21 mouse cellular contexts compared by ENCODE assay signal in the genomic region with DNA sequence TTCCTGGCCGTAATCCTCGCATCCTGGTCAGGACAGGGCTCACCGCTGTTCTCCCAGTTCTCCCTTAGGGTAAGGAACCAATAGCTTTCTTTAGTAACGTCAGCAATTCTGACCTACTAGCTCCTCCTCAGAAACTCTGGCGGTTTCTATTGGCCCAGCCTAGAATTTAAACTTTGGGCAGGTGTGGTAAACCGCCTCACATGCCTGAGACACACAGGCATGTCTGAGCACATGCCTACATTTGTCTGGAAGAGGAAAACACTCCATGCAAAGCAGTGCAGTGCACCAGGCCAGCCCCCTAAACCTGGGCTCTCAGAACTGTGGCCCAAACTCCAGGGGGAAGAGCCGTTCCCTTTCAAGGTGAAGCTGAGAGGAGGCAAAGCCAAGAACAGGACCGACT. TPM values are rescaled to one million over a fixed set of nuclear protein-coding genes. Genes with fewer than 3 reads are reported as not detected.
DNase-seq lines count a peak whose midpoint lies in the region; ATAC-seq and TF ChIP-seq lines count a peak whose summit lies in the region.
"Had no signal": no experiment of that assay in that cellular context is flagged by ENCODE, and none has a peak within 500 bp of the region (broad histone marks: within the 10 kb centered on the region; RNA-seq: fewer than 3 reads in every experiment).

No protein-coding gene starts in this region.

- no peak for TF ChIP-seq EP300 in stomach, postnatal 0 days (optimal IDR thresholded peaks at IDR 0.05)

- no peaks in the 10 kb centered on the region for H3K27me3 ChIP-seq in stomach, embryonic 14.5 days (ENCODE audit: control insufficient read depth, insufficient read depth, low read length)
- H3K27me3 ChIP-seq in stomach, postnatal 0 days (ENCODE audit: control insufficient read depth, insufficient read depth, low read length) = no peaks in the 10 kb centered on the region
- H3K27me3 ChIP-seq in embryonic facial prominence, embryonic 13.5 days = no peaks in the 10 kb centered on the region
- H3K27me3 ChIP-seq: heart, embryonic 13.5 days had no signal

- H3K4me1 ChIP-seq in stomach, embryonic 14.5 days (ENCODE audit: control insufficient read depth, insufficient read depth, low read length) = peaks cover 16% of the 10 kb centered on the region; the same call in 1 of the 2 replicates
- H3K4me1 ChIP-seq in stomach, postnatal 0 days (replicated peaks; ENCODE audit: control insufficient read depth, insufficient read depth) = 0 out of 2 replicates have a peak, but pooled peaks cover 2% of the 10 kb centered on the region
- H3K4me1 ChIP-seq in embryonic facial prominence, embryonic 13.5 days = peaks cover 30% of the 10 kb centered on the region

- H3K27ac ChIP-seq in stomach, embryonic 14.5 days (ENCODE audit: low read length) = no peak overlapping the region
- no peak overlapping the region for H3K27ac ChIP-seq in stomach, postnatal 0 days (replicated peaks)
- H3K27ac ChIP-seq in embryonic facial prominence, embryonic 13.5 days = no peak overlapping the region
- H3K27ac ChIP-seq: forebrain, embryonic 10.5 days; heart, embryonic 13.5 days; kidney, postnatal 0 days; midbrain, embryonic 10.5 days had no signal

- peak; percentile 41 for ATAC-seq in frontal cortex, adult (ENCODE audit: low TSS enrichment)
- ATAC-seq in stomach, embryonic 14.5 days (ENCODE audit: insufficient number of reproducible peaks, insufficient read depth, low FRiP score, low read depth) = peak; percentile 61; the same call in 1 of the 2 replicates
- ATAC-seq in stomach, postnatal 0 days (ENCODE audit: low FRiP score, low TSS enrichment) = no peak
- peak; percentile 59; the same call in 1 of the 2 replicates for ATAC-seq in embryonic facial prominence, embryonic 13.5 days (ENCODE audit: insufficient number of reproducible peaks, insufficient read depth, low FRiP score, low TSS enrichment, low read depth)
- no peak for ATAC-seq in granulocyte monocyte progenitor cell, adult 5-6 weeks (replicated peaks; ENCODE audit: poor library complexity, severe bottlenecking)
- ATAC-seq: CD4-positive, CD25-positive, alpha-beta regulatory T cell, adult 4 months; lung, postnatal 0 days had no signal

- 76% methylated on average over 8 of the region's 8 CpGs for WGBS in stomach, embryonic 14.5 days
- 61% methylated on average over 8 of the region's 8 CpGs for WGBS in stomach, postnatal 0 days
- WGBS in embryonic facial prominence, embryonic 13.5 days = 63% methylated on average over 8 of the region's 8 CpGs

- no peak overlapping the region for H3K9ac ChIP-seq in stomach, embryonic 14.5 days (replicated peaks; ENCODE audit: low read depth, low read length)
- H3K9ac ChIP-seq in stomach, postnatal 0 days (ENCODE audit: low read length) = no peak overlapping the region
- H3K9ac ChIP-seq in embryonic facial prominence, embryonic 13.5 days = no peak overlapping the region

- H3K36me3 ChIP-seq in stomach, embryonic 14.5 days (ENCODE audit: control insufficient read depth, insufficient read depth, low read length) = no peaks in the 10 kb centered on the region
- no peaks in the 10 kb centered on the region for H3K36me3 ChIP-seq in stomach, postnatal 0 days (ENCODE audit: control insufficient read depth, insufficient read depth, low read length)
- no peaks in the 10 kb centered on the region for H3K36me3 ChIP-seq in embryonic facial prominence, embryonic 13.5 days
- H3K36me3 ChIP-seq: forebrain, embryonic 10.5 days; heart, embryonic 13.5 days; midbrain, embryonic 10.5 days had no signal

- TF ChIP-seq CTCF in stomach, postnatal 0 days (IDR thresholded peaks at IDR 0.05; ENCODE audit: low read depth) = no peak

- no peak overlapping the region for H3K4me3 ChIP-seq in stomach, embryonic 14.5 days (ENCODE audit: low read depth, low read length)
- H3K4me3 ChIP-seq in stomach, postnatal 0 days (ENCODE audit: low read depth, low read length) = no peak overlapping the region
- H3K4me3 ChIP-seq in embryonic facial prominence, embryonic 13.5 days = no peak overlapping the region
- H3K4me3 ChIP-seq: forebrain, embryonic 10.5 days; heart, embryonic 13.5 days; midbrain, embryonic 10.5 days had no signal

- no peak for DNase-seq in frontal cortex, postnatal 36 days (ENCODE audit: low spot score in 2 of 2)
- DNase-seq in stomach, postnatal 0 days (ENCODE audit: low spot score) = no peak
- DNase-seq in right cerebral cortex, postnatal 4 days = no peak
- DNase-seq: adrenal gland, postnatal 14 days; cerebellum, adult 2 months; heart, adult 18-20 months; heart, postnatal 14 days; kidney, adult 2 months; layer of hippocampus, adult 9-11 months; left cerebral cortex, postnatal 4 days; thymus, postnatal 25 days had no signal

- H3K9me3 ChIP-seq in stomach, embryonic 14.5 days (ENCODE audit: control insufficient read depth, low read depth, low read length) = no peaks in the 10 kb centered on the region
- no peaks in the 10 kb centered on the region for H3K9me3 ChIP-seq in stomach, postnatal 0 days (ENCODE audit: control insufficient read depth, low read length)
- H3K9me3 ChIP-seq in embryonic facial prominence, embryonic 13.5 days = no peaks in the 10 kb centered on the region
- H3K9me3 ChIP-seq: heart, embryonic 13.5 days; midbrain, embryonic 10.5 days had no signal

- H3K4me2 ChIP-seq in stomach, embryonic 14.5 days (replicated peaks; ENCODE audit: low read depth, low read length) = no peak overlapping the region
- H3K4me2 ChIP-seq in stomach, postnatal 0 days (replicated peaks; ENCODE audit: low read depth) = no peak overlapping the region
- no peak overlapping the region for H3K4me2 ChIP-seq in embryonic facial prominence, embryonic 13.5 days
- H3K4me2 ChIP-seq: heart, embryonic 13.5 days had no signal

RNA-seq across cellular contexts. Expression of a gene that starts 57.5 kb away (rescaled TPM):
- polyA plus RNA-seq in stomach, embryonic 14.5 days (2014; fragmentation: Nextera tagmentation; extraction: Ambion mirVana) = 45.0 and 54.2 TPM in 2 replicates
- polyA plus RNA-seq in stomach, postnatal 0 days (2015; fragmentation: Nextera tagmentation; extraction: Ambion mirVana) = 8.7 and 8.8 TPM in 2 replicates
- 48.8 and 62.6 TPM in 2 replicates for polyA plus RNA-seq in embryonic facial prominence, embryonic 13.5 days (2015; fragmentation: Nextera tagmentation; extraction: Ambion mirVana)
- total RNA-seq in granulocyte monocyte progenitor cell, adult 5-6 weeks (2014; fragmentation: Nextera tagmentation) = 30.3 and 40.2 TPM in 2 replicates
- total RNA-seq in granulocyte monocyte progenitor cell, adult 5-6 weeks (2017) = 21.1 and 25.9 TPM in 2 replicates

Comparison
In these comparisons a context has a peak if more than half of its experiments do, and no peak if none do; other contexts are left out.
1. ATAC-seq: peak in frontal cortex, adult (single experiment), stomach, embryonic 14.5 days (single experiment) and embryonic facial prominence, embryonic 13.5 days (single experiment); none in stomach, postnatal 0 days (single experiment) and granulocyte monocyte progenitor cell, adult 5-6 weeks (single experiment).